In genomic region chr12:107983211-107983610, GRCm38 (mm10) we compare ENCODE assay signal across 24 mouse cellular contexts. TPM values are rescaled to one million over a fixed set of nuclear protein-coding genes. Genes with fewer than 3 reads are reported as not detected.
DNase-seq lines count a peak whose midpoint lies in the region; ATAC-seq lines count a peak whose summit lies in the region.
"Had no signal": no experiment of that assay in that cellular context is flagged by ENCODE, and none has a peak within 500 bp of the region (broad histone marks: within the 10 kb centered on the region; RNA-seq: fewer than 3 reads in every experiment).

No protein-coding gene starts in this region.

- peak; percentile 95 for DNase-seq in heart, adult 11 months
- peak; percentile 56 for DNase-seq in heart, postnatal 4 days
- no peak for DNase-seq in c-Kit-positive CD71-positive TER-119-positive erythroid progenitor cells, embryonic 14.5 days (ENCODE audit: low spot score)
- DNase-seq: adrenal gland, adult 2 months; B cell, adult 2 months; cerebellum, adult 11-12 months; cerebellum, postnatal 10 days; kidney, adult 8-10 months; kidney, postnatal 14 days; lung, adult 18-20 months; lung, postnatal 10 days; right cerebral cortex, postnatal 4 days; thymus, postnatal 14 days had no signal

- H3K27ac ChIP-seq in heart, embryonic 11.5 days (ENCODE audit: low read depth, low read length), result no peak overlapping the region
- no peak overlapping the region for H3K27ac ChIP-seq in neural tube, embryonic 14.5 days (ENCODE audit: low read depth, low read length)
- no peak overlapping the region for H3K27ac ChIP-seq in neural tube, embryonic 15.5 days (replicated peaks)
- H3K27ac ChIP-seq: hindbrain, embryonic 15.5 days; intestine, embryonic 15.5 days; limb, embryonic 12.5 days; midbrain, embryonic 12.5 days had no signal

- 62% methylated on average over 8 of the region's 8 CpGs for WGBS in heart, embryonic 11.5 days (ENCODE audit: insufficient replicate concordance)
- 74% methylated on average over 8 of the region's 8 CpGs for WGBS in neural tube, embryonic 14.5 days
- WGBS in neural tube, embryonic 15.5 days, result 74% methylated on average over 8 of the region's 8 CpGs

- no peak overlapping the region for H3K4me3 ChIP-seq in heart, embryonic 11.5 days (ENCODE audit: low read depth, low read length)
- no peak overlapping the region for H3K4me3 ChIP-seq in neural tube, embryonic 14.5 days (ENCODE audit: low read depth, low read length)
- H3K4me3 ChIP-seq in neural tube, embryonic 15.5 days (replicated peaks), result no peak overlapping the region
- H3K4me3 ChIP-seq: hindbrain, embryonic 15.5 days; intestine, embryonic 15.5 days; limb, embryonic 12.5 days; midbrain, embryonic 12.5 days had no signal

- no peak overlapping the region for H3K4me2 ChIP-seq in heart, embryonic 11.5 days
- H3K4me2 ChIP-seq in neural tube, embryonic 14.5 days (ENCODE audit: low read depth, low read length), result no peak overlapping the region
- no peak overlapping the region for H3K4me2 ChIP-seq in neural tube, embryonic 15.5 days
- H3K4me2 ChIP-seq: hindbrain, embryonic 15.5 days; intestine, embryonic 15.5 days; limb, embryonic 12.5 days; liver, embryonic 11.5 days; midbrain, embryonic 12.5 days had no signal

- H3K27me3 ChIP-seq in heart, embryonic 11.5 days (ENCODE audit: control insufficient read depth, insufficient read depth, low read length), result peaks cover 1% of the 10 kb centered on the region; the same call in 1 of the 2 replicates
- no peaks in the 10 kb centered on the region for H3K27me3 ChIP-seq in neural tube, embryonic 14.5 days (ENCODE audit: control insufficient read depth, insufficient read depth, low read length)
- H3K27me3 ChIP-seq in neural tube, embryonic 15.5 days (replicated peaks), result no peaks in the 10 kb centered on the region
- H3K27me3 ChIP-seq: intestine, embryonic 15.5 days; limb, embryonic 12.5 days had no signal

- H3K4me1 ChIP-seq in heart, embryonic 11.5 days (ENCODE audit: control insufficient read depth, insufficient read depth, low read length), result peaks cover 22% of the 10 kb centered on the region
- peaks cover 31% of the 10 kb centered on the region for H3K4me1 ChIP-seq in neural tube, embryonic 14.5 days (ENCODE audit: control insufficient read depth, insufficient read depth, low read length)
- peaks cover 62% of the 10 kb centered on the region for H3K4me1 ChIP-seq in neural tube, embryonic 15.5 days

- ATAC-seq in heart, embryonic 11.5 days (replicated peaks; ENCODE audit: insufficient number of reproducible peaks, low FRiP score, low TSS enrichment), result no peak
- no peak for ATAC-seq in neural tube, embryonic 14.5 days (ENCODE audit: low read depth)
- ATAC-seq in neural tube, embryonic 15.5 days (ENCODE audit: low FRiP score), result no peak
- no peak for ATAC-seq in megakaryocyte, adult 5-6 weeks (ENCODE audit: poor library complexity, severe bottlenecking)
- ATAC-seq: intestine, embryonic 15.5 days had no signal

- no peak overlapping the region for H3K9ac ChIP-seq in heart, embryonic 11.5 days (ENCODE audit: low read depth, low read length)
- 0 out of 2 replicates have a peak overlapping the region, but pooled peaks have one; percentile 25 for H3K9ac ChIP-seq in neural tube, embryonic 14.5 days (replicated peaks; ENCODE audit: low read depth, low read length)
- no peak overlapping the region for H3K9ac ChIP-seq in neural tube, embryonic 15.5 days (replicated peaks)
- H3K9ac ChIP-seq: hindbrain, embryonic 15.5 days; intestine, embryonic 15.5 days; limb, embryonic 12.5 days; midbrain, embryonic 12.5 days had no signal

- no peaks in the 10 kb centered on the region for H3K36me3 ChIP-seq in heart, embryonic 11.5 days (ENCODE audit: control insufficient read depth, insufficient read depth, low read length)
- H3K36me3 ChIP-seq in neural tube, embryonic 14.5 days (ENCODE audit: control insufficient read depth, insufficient read depth, low read length), result no peaks in the 10 kb centered on the region
- H3K36me3 ChIP-seq in neural tube, embryonic 15.5 days, result no peaks in the 10 kb centered on the region
- H3K36me3 ChIP-seq: hindbrain, embryonic 15.5 days; intestine, embryonic 15.5 days; midbrain, embryonic 12.5 days had no signal

- H3K9me3 ChIP-seq in heart, embryonic 11.5 days (replicated peaks; ENCODE audit: control insufficient read depth, low read length), result no peaks in the 10 kb centered on the region
- H3K9me3 ChIP-seq in neural tube, embryonic 14.5 days (ENCODE audit: control insufficient read depth, low read length), result no peaks in the 10 kb centered on the region
- H3K9me3 ChIP-seq in neural tube, embryonic 15.5 days (replicated peaks), result no peaks in the 10 kb centered on the region
- H3K9me3 ChIP-seq: hindbrain, embryonic 15.5 days; intestine, embryonic 15.5 days; limb, embryonic 12.5 days; midbrain, embryonic 12.5 days had no signal

RNA-seq across cellular contexts. Expression of gene Bcl11b, which starts 20.2 kb away (rescaled TPM):
- polyA plus RNA-seq in heart, embryonic 11.5 days (2014; fragmentation: Nextera tagmentation; extraction: Ambion mirVana), result 1.7 and 3.5 TPM in 2 replicates
- polyA plus RNA-seq in neural tube, embryonic 14.5 days (2014; fragmentation: Nextera tagmentation; extraction: Ambion mirVana), result 38.0 and 38.2 TPM in 2 replicates
- polyA plus RNA-seq in neural tube, embryonic 15.5 days (2015; fragmentation: Nextera tagmentation; extraction: Ambion mirVana), result 21.6 and 22.2 TPM in 2 replicates
- 1 to 10 TPM; 1.5 to 1.6 TPM for total RNA-seq in heart, postnatal 4 days (2021)
- total RNA-seq in megakaryocyte, adult 5-6 weeks (2015), result 0.38 and 0.39 TPM in 2 replicates
- 0.28 and 0.33 TPM in 2 replicates for total RNA-seq in megakaryocyte, adult 5-6 weeks (2017)
- total RNA-seq: gastrocnemius, adult 18-20 months; MEL had no signal
